Mouse (Mus musculus): Measurements from ENCODE around the gene Idh2.
A peak's percentile ranks its signal among the peaks of the same experiment; 100 is the strongest.

Idh2 gene

DNA sequence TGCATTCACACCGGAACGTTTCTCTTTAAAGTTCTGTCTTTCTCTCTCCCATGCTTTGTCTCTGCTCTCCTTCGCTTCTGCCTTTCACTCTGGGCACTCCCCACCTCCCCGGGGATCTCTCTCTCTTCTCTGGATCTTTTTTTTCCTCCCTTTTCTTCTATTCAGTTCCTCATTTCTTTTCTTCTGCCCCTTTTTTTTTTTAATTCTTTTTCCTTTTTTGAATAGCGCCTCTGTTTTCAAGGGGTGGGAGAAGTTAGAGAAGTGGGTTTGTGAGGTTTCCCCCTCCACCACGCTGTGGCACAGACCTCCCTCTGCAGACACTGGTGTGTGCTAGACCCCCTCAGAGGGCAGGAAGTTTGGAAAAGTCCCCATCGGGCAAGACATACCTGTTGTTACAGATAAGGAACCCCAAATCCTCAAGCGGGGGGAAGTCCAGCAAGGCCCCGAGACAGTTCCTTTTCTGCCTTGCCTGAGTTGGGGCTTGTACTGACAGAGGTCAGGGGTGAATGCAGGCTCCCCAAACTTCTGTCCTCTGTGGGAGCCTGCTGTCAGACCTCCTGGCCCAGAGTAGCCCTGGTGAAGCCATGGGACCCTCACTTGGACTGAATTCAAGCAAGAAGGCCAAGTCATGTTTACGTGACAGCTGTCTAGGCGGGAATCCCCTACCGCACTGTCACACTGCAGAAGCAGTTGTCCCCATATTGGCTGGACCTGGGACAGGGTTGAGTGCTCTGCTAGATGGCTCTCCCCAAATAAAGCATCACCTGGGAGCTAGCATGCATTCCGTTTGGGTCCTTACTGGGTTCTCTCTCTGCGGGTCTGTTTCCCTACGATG is 51.1 kb downstream of the Idh2 start:
- Histone ChIP-seq H3K9me3 (ENCODE audit: low read length) (no peaks in the 10 kb centered on the region), H3K4me3 (replicated peaks; ENCODE audit: low read length) (no peak overlapping the region), H3K36me3 (ENCODE audit: insufficient read depth, low read length) (peaks cover 76% of the 10 kb centered on the region), H3K27me3 (ENCODE audit: insufficient read depth, low read length) (no peaks in the 10 kb centered on the region), H3K4me1 (replicated peaks; ENCODE audit: low read depth, low read length) (peaks cover 97% of the 10 kb centered on the region)
- no peak for TF ChIP-seq CTCF (conservative IDR thresholded peaks at IDR 0.05; ENCODE audit: low read length)

DNA sequence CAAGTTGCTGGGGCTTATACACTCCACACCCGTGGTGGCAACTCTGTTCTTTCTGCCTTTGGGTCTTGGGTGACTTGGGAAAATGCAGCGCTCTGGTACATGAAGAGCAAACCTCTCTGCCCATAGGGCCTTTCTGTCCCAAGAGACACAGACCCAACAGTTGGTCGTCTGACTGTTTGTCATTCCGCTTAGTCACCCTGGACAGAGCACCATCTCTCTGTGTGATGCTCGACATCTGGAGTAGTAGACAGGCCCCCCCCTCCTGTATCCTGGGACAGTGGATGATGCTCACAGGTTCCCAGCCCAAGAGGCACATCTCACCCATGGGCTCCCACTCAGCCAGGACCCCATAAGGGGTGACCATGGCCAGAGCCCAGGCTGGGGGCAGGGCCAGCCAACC is 51.9 kb downstream of the Idh2 start:
- H3K27me3 ChIP-seq (ENCODE audit: insufficient read depth, low read length), result no peaks in the 10 kb centered on the region
- 0 out of 2 replicates have a peak overlapping the region, but pooled peaks have one; percentile 35 for H3K4me3 ChIP-seq (replicated peaks; ENCODE audit: low read length)
- no peaks in the 10 kb centered on the region for H3K9me3 ChIP-seq (ENCODE audit: low read length)
- peaks cover 99% of the 10 kb centered on the region for H3K4me1 ChIP-seq (replicated peaks; ENCODE audit: low read depth, low read length)
- peaks cover 85% of the 10 kb centered on the region for H3K36me3 ChIP-seq (ENCODE audit: insufficient read depth, low read length)
- no peak for TF ChIP-seq NANOG (IDR thresholded peaks at IDR 0.05; ENCODE audit: borderline replicate concordance, low read length)

GRCm38 (mm10) chr7:80062083-80062826 is 52.9 kb downstream of the Idh2 start:
- H3K4me1 ChIP-seq (replicated peaks; ENCODE audit: low read depth, low read length), result peaks cover 99% of the 10 kb centered on the region
- TF ChIP-seq CTCF (conservative IDR thresholded peaks at IDR 0.05; ENCODE audit: low read length) (no peak), POU5F1 (IDR thresholded peaks at IDR 0.05; ENCODE audit: borderline replicate concordance, low read length) (no peak), NANOG (IDR thresholded peaks at IDR 0.05; ENCODE audit: borderline replicate concordance, low read length) (no peak)
- no peak overlapping the region for H3K4me3 ChIP-seq (replicated peaks; ENCODE audit: low read length)
- peaks cover 93% of the 10 kb centered on the region for H3K36me3 ChIP-seq (ENCODE audit: insufficient read depth, low read length)
- no peaks in the 10 kb centered on the region for H3K27me3 ChIP-seq (ENCODE audit: insufficient read depth, low read length)
- no peaks in the 10 kb centered on the region for H3K9me3 ChIP-seq (ENCODE audit: low read length)

- Histone ChIP-seq H3K36me3 (ENCODE audit: insufficient read depth, low read length) (peaks cover 92% of the 10 kb centered on the region), H3K4me3 (replicated peaks; ENCODE audit: low read length) (no peak overlapping the region), H3K4me1 (replicated peaks; ENCODE audit: low read depth, low read length) (peaks cover 98% of the 10 kb centered on the region), H3K9me3 (ENCODE audit: low read length) (no peaks in the 10 kb centered on the region), H3K27me3 (ENCODE audit: insufficient read depth, low read length) (no peaks in the 10 kb centered on the region)
- TF ChIP-seq CTCF (conservative IDR thresholded peaks at IDR 0.05; ENCODE audit: low read length), result no peak
- TF ChIP-seq NANOG (IDR thresholded peaks at IDR 0.05; ENCODE audit: borderline replicate concordance, low read length), result no peak
- TF ChIP-seq POU5F1 (IDR thresholded peaks at IDR 0.05; ENCODE audit: borderline replicate concordance, low read length), result no peak
Observed at GRCm38 (mm10) chr7:80060012-80060778, 55.0 kb downstream of the Idh2 start.

GRCm38 (mm10) chr7:80059064-80059838 is 55.9 kb downstream of the Idh2 start:
- TF ChIP-seq NANOG (IDR thresholded peaks at IDR 0.05; ENCODE audit: borderline replicate concordance, low read length), result no peak
- no peak for TF ChIP-seq CTCF (conservative IDR thresholded peaks at IDR 0.05; ENCODE audit: low read length)
- no peak for TF ChIP-seq POU5F1 (IDR thresholded peaks at IDR 0.05; ENCODE audit: borderline replicate concordance, low read length)
- Histone ChIP-seq H3K36me3 (ENCODE audit: insufficient read depth, low read length) (peaks cover 85% of the 10 kb centered on the region), H3K9me3 (ENCODE audit: low read length) (no peaks in the 10 kb centered on the region), H3K27me3 (ENCODE audit: insufficient read depth, low read length) (no peaks in the 10 kb centered on the region), H3K4me1 (replicated peaks; ENCODE audit: low read depth, low read length) (peaks cover 91% of the 10 kb centered on the region), H3K4me3 (replicated peaks; ENCODE audit: low read length) (peak overlapping the region; percentile 29; the same call in 1 of the 2 replicates)

- Histone ChIP-seq H3K4me1 (replicated peaks; ENCODE audit: low read depth, low read length) (peaks cover 89% of the 10 kb centered on the region), H3K4me3 (replicated peaks; ENCODE audit: low read length) (peak overlapping the region; percentile 29; the same call in 1 of the 2 replicates), H3K36me3 (ENCODE audit: insufficient read depth, low read length) (peaks cover 84% of the 10 kb centered on the region), H3K9me3 (ENCODE audit: low read length) (no peaks in the 10 kb centered on the region), H3K27me3 (ENCODE audit: insufficient read depth, low read length) (no peaks in the 10 kb centered on the region)
- TF ChIP-seq POU5F1 (IDR thresholded peaks at IDR 0.05; ENCODE audit: borderline replicate concordance, low read length) (no peak), NANOG (IDR thresholded peaks at IDR 0.05; ENCODE audit: borderline replicate concordance, low read length) (no peak), CTCF (conservative IDR thresholded peaks at IDR 0.05; ENCODE audit: low read length) (no peak)
Observed at GRCm38 (mm10) chr7:80058405-80059063, 56.7 kb downstream of the Idh2 start.

- Histone ChIP-seq H3K4me3 (replicated peaks; ENCODE audit: low read length) (peak overlapping the region; percentile 55), H3K36me3 (ENCODE audit: insufficient read depth, low read length) (peaks cover 84% of the 10 kb centered on the region), H3K9me3 (ENCODE audit: low read length) (no peaks in the 10 kb centered on the region), H3K27me3 (ENCODE audit: insufficient read depth, low read length) (no peaks in the 10 kb centered on the region), H3K4me1 (replicated peaks; ENCODE audit: low read depth, low read length) (peaks cover 89% of the 10 kb centered on the region)
- TF ChIP-seq POU5F1 (IDR thresholded peaks at IDR 0.05; ENCODE audit: borderline replicate concordance, low read length) (no peak), CTCF (conservative IDR thresholded peaks at IDR 0.05; ENCODE audit: low read length) (no peak), NANOG (IDR thresholded peaks at IDR 0.05; ENCODE audit: borderline replicate concordance, low read length) (no peak)
Observed at GRCm38 (mm10) chr7:80057781-80058180, 57.4 kb downstream of the Idh2 start.
